Mouse (Mus musculus) kidney, adult 8-10 months (tissue): ENCODE results near the gene F2r.

Experiments
- DNase-seq, 2 experiments: peaks; one replicate each; pipeline ENCODE4 v3.0.0; 2022

The F2r gene

GRCm38 (mm10) chr13:95618309-95618712 lies at the start of gene F2r:
Gene F2r, minus strand, starts transcription at chr13:95618487.
- DNase-seq, result peak; percentile 67 to 75

- DNase-seq, result peak in 1 of 2 experiments; percentile 17
Observed at GRCm38 (mm10) chr13:95667260-95667659, 49.0 kb upstream of the F2r start.

- DNase-seq, result no peak
Observed at GRCm38 (mm10) chr13:95665644-95666356, 47.5 kb upstream of the F2r start.

- no peak for DNase-seq
Observed at GRCm38 (mm10) chr13:95663834-95664233, 45.5 kb upstream of the F2r start.

GRCm38 (mm10) chr13:95659432-95659831 lies 41.1 kb upstream of the F2r start:
- no peak for DNase-seq

DNA sequence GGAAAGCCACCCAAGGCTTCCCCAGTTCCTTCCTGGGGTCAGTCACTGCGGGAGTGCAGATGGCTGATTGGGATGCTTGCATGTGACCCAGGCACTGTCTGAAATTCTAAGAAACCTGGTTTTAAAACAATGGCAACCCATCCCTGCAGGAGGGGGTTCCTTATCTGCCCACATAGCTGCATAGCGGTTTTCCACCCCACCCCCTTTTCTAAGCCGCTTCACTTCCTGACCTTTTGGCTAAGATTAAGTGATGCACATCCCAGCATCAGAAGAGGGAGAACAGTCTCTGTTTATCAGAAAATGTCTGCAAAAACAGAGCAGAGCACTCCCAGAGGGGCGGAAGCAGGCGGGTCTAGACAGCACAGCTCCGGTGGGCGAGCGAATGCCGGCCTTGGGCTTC lies 38.9 kb upstream of the F2r start:
- DNase-seq, result no peak

GRCm38 (mm10) chr13:95655284-95655683 lies 37.0 kb upstream of the F2r start:
- peak; percentile 30 to 38 for DNase-seq

DNA sequence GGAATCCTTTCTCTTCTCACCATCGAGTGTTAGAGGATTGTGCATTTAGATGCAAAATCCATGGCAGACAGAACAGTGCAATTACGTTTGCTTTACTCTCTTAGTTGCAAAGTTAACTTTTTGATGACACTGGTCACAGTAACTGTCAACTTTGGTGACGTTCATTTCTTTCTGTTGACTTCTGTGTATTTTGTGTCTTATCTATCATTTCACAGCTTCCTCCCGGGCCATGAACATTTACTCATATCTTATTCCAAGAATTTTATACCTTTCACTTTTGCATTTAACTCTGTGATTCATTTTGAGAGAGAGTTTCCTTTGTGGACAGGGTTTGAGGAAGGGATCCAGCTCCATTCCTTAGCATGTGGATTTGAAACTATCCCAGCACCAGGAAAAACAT lies 35.4 kb upstream of the F2r start:
- no peak for DNase-seq

GRCm38 (mm10) chr13:95651870-95652668 lies 33.8 kb upstream of the F2r start:
- no peak for DNase-seq

GRCm38 (mm10) chr13:95649941-95650340 lies 31.7 kb upstream of the F2r start:
- DNase-seq, result no peak

- no peak for DNase-seq
Observed at GRCm38 (mm10) chr13:95647248-95647647, 29.0 kb upstream of the F2r start.

GRCm38 (mm10) chr13:95646687-95647111 lies 28.4 kb upstream of the F2r start:
- DNase-seq, result peak; percentile 48 to 74

DNA sequence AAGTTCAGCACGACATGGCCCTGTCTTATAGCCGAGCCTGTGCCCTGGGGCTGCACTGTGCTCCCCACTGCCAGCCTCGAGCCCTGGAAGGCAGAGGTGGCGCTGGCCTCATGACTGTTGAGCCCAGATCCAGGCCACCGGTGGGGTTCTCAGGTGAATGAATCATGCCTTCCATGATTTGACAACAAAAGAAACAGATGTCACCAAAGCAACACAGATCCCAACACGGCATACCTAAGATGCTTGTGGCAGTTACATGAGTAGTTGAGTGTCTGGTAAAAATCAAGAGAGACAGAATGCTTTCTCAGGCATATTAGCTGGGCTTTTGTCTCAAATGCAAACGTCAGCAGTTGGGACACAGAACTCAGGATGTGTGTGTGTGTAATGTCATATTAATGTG lies 25.5 kb upstream of the F2r start:
- no peak for DNase-seq

GRCm38 (mm10) chr13:95641061-95641986 lies 23.0 kb upstream of the F2r start:
- DNase-seq, result no peak

- no peak for DNase-seq
Observed at GRCm38 (mm10) chr13:95640408-95640807, 22.1 kb upstream of the F2r start.

DNA sequence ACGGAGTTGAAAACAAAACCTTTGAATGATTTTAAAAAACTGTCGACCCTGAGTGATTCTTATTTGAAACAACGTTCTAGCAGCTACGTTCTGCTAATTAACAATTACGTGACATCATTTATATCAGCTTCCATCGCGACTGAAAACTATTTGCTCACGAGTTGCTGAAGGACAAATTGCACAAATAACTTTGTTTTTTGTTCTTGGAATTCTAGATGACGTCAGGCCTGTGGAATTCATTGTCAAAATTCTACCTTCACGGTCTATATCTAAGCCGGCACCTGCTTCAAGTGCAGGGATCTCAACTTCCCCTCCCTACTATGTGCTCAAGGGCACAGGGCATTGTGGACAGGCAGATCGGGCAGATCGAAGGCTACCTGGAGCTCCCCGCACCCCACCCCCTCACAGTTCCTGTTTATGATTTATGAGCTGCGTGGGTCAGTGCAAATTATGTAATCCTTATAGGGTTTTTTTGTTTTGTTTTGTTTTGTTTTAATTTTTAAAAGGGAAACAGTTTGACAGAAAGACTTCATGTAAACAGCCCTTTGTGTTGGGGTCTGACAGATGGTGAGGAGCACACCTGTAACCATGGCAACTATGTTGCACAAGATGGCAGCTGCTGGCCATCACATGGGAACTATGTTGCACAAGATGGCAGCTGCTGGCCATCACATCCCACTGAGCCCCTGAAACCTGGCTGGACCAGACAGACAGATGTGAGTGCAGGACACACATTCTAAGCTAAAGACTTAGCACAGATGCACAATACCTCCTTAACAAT lies 21.2 kb upstream of the F2r start:
- peak in 1 of 2 experiments; percentile 42 for DNase-seq

DNA sequence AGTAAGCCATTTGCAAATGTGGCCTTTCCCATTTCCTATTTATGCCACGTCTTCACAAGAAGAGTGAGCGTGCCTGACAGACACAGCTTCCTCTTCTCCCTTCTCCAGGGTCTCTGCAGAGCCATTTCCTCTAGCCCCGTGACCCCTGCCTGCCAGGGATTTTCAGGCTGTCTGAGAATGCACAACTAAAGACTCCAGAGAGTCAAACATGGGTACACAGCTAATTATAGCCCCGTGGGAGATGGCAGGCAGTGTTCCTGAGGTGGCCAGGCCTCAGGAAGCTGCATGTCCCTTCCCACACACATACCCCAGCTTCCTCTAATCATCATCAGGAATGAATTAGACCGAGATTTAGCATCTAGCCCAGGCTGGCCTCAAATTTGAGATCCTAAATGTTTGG lies 20.6 kb upstream of the F2r start:
- DNase-seq, result peak; percentile 33 to 38

- DNase-seq, result no peak
Observed at GRCm38 (mm10) chr13:95637737-95638136, 19.4 kb upstream of the F2r start.

DNA sequence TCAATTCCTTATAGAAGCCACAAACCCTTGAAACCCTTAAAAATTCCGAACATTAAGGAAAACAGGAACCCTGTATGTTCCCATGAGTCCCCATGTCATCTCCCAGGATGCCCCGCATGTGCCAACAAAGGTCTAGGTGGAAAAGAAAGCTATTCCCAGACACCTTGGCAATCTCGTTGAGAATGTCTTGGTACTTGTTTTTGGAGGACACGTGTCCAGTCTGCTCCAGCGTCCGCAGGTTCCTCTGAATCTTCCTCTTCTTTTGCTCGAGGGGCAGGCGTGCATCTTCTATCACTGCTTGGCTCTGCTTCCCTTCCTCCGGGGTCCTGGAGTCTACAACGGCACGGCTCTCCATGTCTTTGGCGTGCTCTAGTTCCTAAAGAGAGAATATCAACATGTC lies 17.0 kb upstream of the F2r start:
- no peak for DNase-seq

DNA sequence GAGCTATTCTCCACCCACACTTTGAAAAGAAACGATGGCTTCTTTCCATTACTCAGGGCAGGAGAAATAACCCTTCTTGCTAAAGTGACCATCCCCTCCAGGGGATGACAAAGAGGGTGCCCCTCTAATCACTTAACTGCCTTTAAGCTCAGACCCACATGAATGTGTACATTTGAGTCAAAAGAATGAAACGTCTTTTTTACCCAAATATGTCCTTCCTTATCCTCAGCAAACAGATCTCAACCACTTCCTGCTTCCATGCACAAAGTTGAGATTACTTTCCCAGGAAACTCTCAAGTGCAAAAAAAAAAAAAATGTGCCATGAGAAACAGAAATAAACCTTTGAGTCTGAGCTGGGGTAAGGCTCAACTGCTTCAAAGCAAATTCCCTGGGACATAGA lies 16.2 kb upstream of the F2r start:
- no peak for DNase-seq

DNA sequence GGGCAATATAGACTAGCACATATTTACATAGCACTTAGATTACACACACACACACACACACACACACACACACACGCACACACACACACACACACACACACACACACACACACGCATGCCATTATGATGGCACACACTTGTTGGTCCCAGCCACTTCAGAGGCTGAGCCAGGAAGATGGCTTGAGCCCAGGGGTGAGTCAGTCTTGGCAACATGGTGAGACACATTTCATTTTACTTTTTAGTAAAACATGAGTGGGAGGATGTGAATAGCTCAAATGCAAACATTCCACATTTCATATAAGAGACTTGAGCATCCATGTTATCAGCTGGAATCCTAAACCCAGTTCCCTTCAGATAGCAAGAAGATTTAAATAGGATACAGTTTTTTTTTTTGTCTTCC lies 15.1 kb upstream of the F2r start:
- no peak for DNase-seq

- no peak for DNase-seq
Observed at GRCm38 (mm10) chr13:95632144-95632543, 13.9 kb upstream of the F2r start.
